Mouse (Mus musculus) lung, adult 2 months (tissue): Measurements from ENCODE around the gene Mthfd1l.

ENCODE experiments used
- CTCF ChIP-seq: fragments of 200-500 bp; IDR thresholded peaks from 2 replicates; pipeline ENCODE4 v1.5.1; 2011; ENCODE audit warnings: mild to moderate bottlenecking, low read length, control low read depth; ENCODE audit not compliant: insufficient read depth
- POLR2A ChIP-seq: fragments of 200-500 bp; IDR thresholded peaks from 2 replicates; pipeline ENCODE4 v1.6.1; 2011; ENCODE audit warnings: low read depth, mild to moderate bottlenecking, control low read depth, low read length, borderline replicate concordance; ENCODE audit errors: extremely low read depth

DNA sequence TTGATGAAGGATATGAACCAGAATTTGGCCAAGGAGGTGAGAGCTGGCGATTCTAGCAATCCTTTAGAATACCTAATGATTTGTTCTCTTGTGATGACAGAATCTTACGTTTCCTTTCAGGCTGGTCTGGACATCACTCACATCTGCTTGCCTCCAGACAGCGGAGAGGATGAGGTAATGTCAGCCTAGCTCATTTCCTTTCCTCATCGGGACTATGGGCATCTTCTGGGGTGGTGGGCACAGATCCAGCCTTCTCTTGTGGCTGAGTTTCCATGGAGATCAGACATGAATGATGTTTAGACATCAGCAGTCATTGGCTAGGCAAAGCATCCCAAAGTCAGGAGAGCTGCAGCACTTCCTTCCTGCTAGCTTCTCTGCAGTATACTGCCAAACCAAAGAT is 7.3 kb downstream of the Mthfd1l start:
- TF ChIP-seq CTCF, result no peak
- TF ChIP-seq POLR2A, result no peak
